ENCODE assay signal across 10 mouse cellular contexts in genomic region chr9:85596959-85597358, GRCm38 (mm10).
DNase-seq lines count a peak whose midpoint lies in the region; ATAC-seq lines count a peak whose summit lies in the region.
"Had no signal": no experiment of that assay in that cellular context is flagged by ENCODE, and none has a peak within 500 bp of the region (broad histone marks: within the 10 kb centered on the region; RNA-seq: fewer than 3 reads in every experiment).

No protein-coding gene starts in this region.

- intact Hi-C loops in heart, postnatal 10 days (cut with DNase I): loop anchor here (5.0 kb wide), 1 partner anchor 75 kb away; no protein-coding TSS in a partner anchor

- H3K36me3 ChIP-seq in heart, embryonic 11.5 days (ENCODE audit: control insufficient read depth, insufficient read depth, low read length): no peaks in the 10 kb centered on the region
- H3K36me3 ChIP-seq: embryonic facial prominence, embryonic 12.5 days had no signal

- H3K4me1 ChIP-seq in heart, embryonic 11.5 days (ENCODE audit: control insufficient read depth, insufficient read depth, low read length): 0 out of 2 replicates have a peak, but pooled peaks cover 8% of the 10 kb centered on the region
- H3K4me1 ChIP-seq: embryonic facial prominence, embryonic 12.5 days had no signal

- H3K4me2 ChIP-seq in heart, embryonic 11.5 days: no peak overlapping the region
- H3K4me2 ChIP-seq: embryonic facial prominence, embryonic 12.5 days had no signal

- H3K27me3 ChIP-seq in heart, embryonic 11.5 days (ENCODE audit: control insufficient read depth, insufficient read depth, low read length): no peaks in the 10 kb centered on the region
- H3K27me3 ChIP-seq: embryonic facial prominence, embryonic 12.5 days; megakaryocyte, embryonic 14.5 days had no signal

- no peak overlapping the region for H3K9ac ChIP-seq in heart, embryonic 11.5 days (ENCODE audit: low read depth, low read length)
- H3K9ac ChIP-seq: embryonic facial prominence, embryonic 12.5 days had no signal

- no peak overlapping the region for H3K4me3 ChIP-seq in heart, embryonic 11.5 days (ENCODE audit: low read depth, low read length)
- H3K4me3 ChIP-seq: embryonic facial prominence, embryonic 12.5 days; megakaryocyte, embryonic 14.5 days had no signal

- DNase-seq in heart, postnatal 10 days: peak; percentile 11 to 36
- peak; percentile 16 to 70 for DNase-seq in spleen, postnatal 4 days (ENCODE audit: low spot score in 2 of 2)
- DNase-seq in spleen, postnatal 36 days (ENCODE audit: low spot score in 2 of 2): no peak
- DNase-seq in adrenal gland, postnatal 36 days: peak; percentile 64 to 65
- peak; percentile 33 for DNase-seq in lung, postnatal 10 days
- no peak for DNase-seq in natural killer cell, adult 2 months (ENCODE audit: low spot score in 2 of 2)
- DNase-seq in yolk sac, embryonic 10.5 days (ENCODE audit: low spot score): no peak

- WGBS in heart, embryonic 11.5 days (ENCODE audit: insufficient replicate concordance): 41% methylated on average over 2 of the region's 2 CpGs

- no peaks in the 10 kb centered on the region for H3K9me3 ChIP-seq in heart, embryonic 11.5 days (replicated peaks; ENCODE audit: control insufficient read depth, low read length)
- H3K9me3 ChIP-seq: embryonic facial prominence, embryonic 12.5 days; megakaryocyte, embryonic 14.5 days had no signal

- no peak for ATAC-seq in heart, embryonic 11.5 days (replicated peaks; ENCODE audit: insufficient number of reproducible peaks, low FRiP score, low TSS enrichment)

- H3K27ac ChIP-seq in heart, embryonic 11.5 days (ENCODE audit: low read depth, low read length): no peak overlapping the region
- H3K27ac ChIP-seq: embryonic facial prominence, embryonic 12.5 days had no signal

Comparison
In these comparisons a context has a peak if more than half of its experiments do, and no peak if none do; other contexts are left out.
1. DNase-seq: peak in heart, postnatal 10 days (2 of 2), spleen, postnatal 4 days (2 of 2), adrenal gland, postnatal 36 days (2 of 2) and lung, postnatal 10 days (single experiment); none in spleen, postnatal 36 days (0 of 2), natural killer cell, adult 2 months (0 of 2) and yolk sac, embryonic 10.5 days (single experiment).